Mouse (Mus musculus) liver, postnatal 0 days (tissue): ENCODE data around the gene Vav2.
A peak's percentile ranks its signal among the peaks of the same experiment; 100 is the strongest.

Experiments used
- CTCF ChIP-seq: sonication (generic); IDR thresholded peaks from 2 replicates; pipeline ENCODE4 v1.5.1; 2016; ENCODE audit warnings: antibody characterized with exemption, low read depth
- EP300 ChIP-seq: IDR thresholded peaks from 2 replicates; pipeline ENCODE4 v1.6.1; 2016; ENCODE audit warnings: antibody characterized with exemption, low read depth, mild to moderate bottlenecking

- TF ChIP-seq CTCF: no peak
- TF ChIP-seq EP300: 0 out of 2 replicates have a peak, but pooled peaks have one; percentile 18
Measured at GRCm38 (mm10) chr2:27390325-27390724, 36.5 kb downstream of the Vav2 start.
